Mouse (Mus musculus): ENCODE data around the gene Foxn4.

Gene Foxn4

DNA sequence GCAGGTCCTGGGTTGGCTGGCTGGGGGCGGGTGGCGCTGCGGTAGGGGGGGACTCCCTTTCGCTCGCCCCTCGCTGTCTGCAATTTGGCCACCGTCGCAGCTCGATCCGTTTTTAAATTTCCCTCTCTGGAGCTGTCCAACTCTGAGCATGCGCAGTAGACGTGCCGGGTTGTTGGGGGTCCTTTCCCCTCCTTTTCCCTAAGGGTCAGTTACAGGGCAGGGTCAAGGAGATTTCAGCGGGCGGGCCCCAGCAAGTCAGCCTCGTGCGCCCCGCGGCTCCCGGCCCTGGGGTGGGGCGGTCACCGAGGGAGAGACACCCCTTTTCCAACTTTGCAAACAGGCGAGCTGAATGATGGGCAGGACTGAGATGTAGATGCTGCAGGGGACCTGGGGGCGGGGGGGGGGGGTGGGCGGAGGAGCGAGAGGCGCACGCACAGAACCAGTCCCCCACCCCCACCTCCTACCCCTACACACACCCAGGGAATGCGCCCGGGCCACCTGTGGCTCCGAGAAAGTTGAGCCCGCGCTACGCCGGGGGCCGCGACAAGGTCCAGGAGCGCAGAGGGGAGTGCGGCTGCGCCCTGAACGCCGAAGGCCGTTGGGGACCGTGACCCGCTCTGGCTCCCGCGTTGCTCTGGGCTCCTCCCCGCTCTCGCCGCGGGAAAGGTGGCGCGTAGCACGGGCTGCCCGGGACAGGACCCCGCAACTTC is at the start of gene Foxn4:
Gene Foxn4 (minus strand): TSS at position 115 of the 710 bp plus-strand sequence.
- no peak for DNase-seq (ENCODE audit: extremely low read depth, low read depth)

DNA sequence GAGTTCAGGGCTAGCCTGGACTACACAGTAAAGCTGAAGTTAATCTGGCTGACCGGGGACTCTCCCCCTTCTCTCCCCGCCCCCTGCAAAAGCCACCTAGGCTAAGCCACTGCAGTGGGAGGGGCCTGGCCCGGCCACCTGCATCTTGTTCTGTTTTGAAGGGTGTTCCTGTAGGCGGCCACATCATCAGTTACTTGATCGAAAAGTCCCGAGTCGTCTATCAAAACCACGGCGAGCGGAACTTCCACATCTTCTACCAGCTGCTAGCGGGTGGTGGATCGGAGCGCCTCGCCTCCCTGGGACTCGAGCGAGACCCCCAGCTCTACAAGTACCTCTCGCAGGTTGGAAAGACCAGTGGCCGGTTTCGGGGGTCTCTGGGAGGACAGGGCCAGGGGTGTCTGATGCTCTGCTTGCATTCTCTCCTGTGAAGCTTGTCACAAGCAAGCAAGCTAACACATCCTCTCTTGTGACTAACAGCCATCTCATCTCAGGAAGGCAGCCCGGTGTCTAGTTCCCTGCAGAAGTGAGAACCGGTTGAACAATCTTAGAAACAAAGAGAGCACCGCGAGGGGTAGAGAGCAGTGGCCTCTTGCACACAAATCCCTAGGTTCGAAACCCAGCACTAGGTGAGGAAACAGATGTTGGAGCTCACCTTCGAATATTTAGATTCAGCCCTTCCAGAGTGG is 49.6 kb upstream of the Foxn4 start:
- no peak for DNase-seq (ENCODE audit: extremely low read depth, low read depth)

DNA sequence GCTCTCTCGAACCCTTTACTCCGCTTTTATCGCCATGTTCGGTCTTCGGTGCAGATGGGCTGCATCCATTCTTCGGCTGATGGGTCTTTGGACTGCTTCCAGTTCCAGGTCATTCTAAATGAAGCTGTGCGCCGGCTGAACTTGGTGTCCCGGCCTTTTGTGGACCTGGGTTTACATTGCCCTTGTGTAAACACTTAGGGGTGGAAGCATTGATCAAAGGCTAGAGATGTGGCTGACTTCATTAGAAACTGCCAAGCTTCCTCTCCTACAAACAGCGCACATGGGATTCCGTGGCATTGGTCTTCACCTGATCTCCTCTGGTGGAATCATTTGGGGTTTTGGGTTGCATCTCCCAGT is 36.1 kb upstream of the Foxn4 start:
- DNase-seq (ENCODE audit: extremely low read depth, low read depth): no peak

DNA sequence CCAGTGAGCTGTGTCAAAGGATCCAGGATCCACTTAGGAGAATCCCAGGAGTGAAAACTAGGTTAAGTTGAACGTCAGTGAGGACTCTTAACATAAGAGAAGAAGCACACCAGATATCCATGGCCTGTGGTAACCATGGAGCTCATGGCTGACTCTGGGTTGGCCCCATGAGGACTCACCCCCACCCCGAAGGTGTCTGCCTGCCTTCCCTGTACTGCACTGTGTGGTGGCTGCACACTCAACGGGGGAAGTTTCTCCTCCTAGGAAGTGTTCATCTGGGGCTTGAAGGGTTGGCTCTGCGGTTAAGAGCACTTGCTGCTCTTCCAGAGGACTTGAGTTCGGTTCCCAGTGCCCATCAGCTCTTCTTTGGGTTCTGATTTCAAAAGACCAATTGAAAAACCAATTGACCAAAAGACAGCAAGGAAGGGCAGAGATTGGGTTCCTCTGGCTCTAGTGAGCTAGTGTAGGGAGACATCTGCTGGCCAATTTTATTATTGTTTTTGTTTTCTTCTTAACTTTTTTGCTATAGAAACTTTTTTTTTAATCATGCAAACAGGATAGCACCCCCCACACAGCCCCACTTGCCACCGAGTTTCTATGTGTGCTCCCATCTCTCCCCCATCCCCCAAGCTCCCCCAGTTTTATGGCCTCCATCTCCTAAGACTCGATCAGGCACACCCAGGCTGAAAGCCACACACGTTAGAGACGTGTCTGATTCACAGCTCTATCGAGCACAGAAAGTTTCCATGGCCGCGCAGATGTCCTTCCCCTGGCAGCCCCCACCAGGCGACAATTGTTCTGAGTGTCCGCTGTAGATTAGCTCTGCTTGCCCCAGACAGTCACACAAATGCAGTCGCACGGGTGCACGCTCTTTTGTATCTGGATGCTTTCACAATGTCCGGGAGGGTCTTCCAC is 35.4 kb upstream of the Foxn4 start:
- peak; percentile 38 for DNase-seq (ENCODE audit: extremely low read depth, low read depth)

DNA sequence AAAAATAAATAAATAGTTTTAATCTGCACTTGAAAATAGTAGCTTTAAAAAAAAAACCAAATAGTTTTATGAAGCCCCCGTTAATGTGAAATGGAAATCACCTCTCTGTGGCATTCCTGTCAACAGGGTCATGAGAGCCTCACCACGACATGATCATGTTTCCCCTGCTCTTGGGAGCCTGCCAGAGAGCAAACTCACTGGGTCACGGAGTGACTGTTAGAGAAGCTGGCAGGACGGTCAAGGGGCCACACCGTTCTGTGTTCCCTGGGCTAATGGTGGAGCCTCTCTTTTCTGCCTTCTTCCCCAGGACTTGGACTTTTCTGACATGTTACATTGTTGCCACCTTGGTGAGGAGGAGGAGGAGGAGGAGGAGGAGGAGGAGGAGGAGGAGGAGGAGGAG is 32.9 kb upstream of the Foxn4 start:
- no peak for DNase-seq (ENCODE audit: extremely low read depth, low read depth)

DNA sequence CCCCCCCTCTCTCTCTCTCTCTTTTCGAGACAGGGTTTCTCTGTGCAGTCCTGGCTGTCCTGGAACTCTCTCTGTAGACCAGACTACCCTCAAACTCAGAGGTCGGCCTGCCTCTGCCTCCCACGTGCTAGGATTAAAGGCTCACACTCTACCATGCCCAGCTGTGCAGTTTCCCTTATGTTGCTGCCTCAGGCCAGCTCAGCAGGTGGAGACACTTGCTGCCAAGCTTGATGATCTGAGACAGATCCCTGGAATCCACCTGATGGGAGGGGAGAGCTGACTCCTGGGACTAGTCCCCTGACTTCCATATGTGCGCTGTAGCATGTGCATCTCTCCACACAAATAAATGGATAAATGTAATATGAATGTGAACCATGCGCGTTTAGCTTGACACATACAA is 29.6 kb upstream of the Foxn4 start:
- no peak for DNase-seq (ENCODE audit: extremely low read depth, low read depth)

DNA sequence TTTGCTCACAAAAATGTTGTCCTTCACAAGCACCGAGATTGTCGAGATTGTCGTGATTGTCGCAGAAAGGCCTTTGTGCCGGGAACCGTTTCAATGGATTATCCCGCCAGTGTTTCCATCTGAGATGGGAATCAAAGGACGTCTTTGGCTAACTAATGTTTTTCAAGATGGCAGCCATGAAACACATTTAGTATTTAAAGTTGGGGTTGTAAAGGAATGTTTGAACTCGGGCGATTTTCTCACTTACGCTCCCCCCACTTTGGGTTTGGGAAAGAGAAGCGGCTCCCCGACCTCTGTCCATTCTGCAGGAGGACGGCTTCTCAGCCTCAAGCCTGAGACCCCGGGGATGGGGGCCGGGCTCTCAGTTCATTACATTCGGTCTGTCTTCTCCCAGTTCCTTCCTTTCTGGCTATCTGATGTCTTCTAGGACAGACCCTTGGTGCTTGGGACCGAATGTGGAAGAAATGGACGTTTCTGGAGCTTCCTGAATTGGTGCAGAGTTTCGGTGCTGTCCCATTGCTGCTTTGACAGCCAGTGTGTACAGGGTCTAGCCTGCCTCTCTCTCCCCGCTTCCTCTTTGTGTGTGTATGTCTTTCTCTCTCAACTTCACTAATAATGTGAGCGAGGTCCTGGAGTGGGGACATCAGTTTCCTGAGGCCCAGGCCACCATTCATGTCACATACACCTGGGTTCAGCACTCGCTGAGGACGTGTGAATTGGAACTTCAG is 26.4 kb upstream of the Foxn4 start:
- no peak for DNase-seq (ENCODE audit: extremely low read depth, low read depth)

DNA sequence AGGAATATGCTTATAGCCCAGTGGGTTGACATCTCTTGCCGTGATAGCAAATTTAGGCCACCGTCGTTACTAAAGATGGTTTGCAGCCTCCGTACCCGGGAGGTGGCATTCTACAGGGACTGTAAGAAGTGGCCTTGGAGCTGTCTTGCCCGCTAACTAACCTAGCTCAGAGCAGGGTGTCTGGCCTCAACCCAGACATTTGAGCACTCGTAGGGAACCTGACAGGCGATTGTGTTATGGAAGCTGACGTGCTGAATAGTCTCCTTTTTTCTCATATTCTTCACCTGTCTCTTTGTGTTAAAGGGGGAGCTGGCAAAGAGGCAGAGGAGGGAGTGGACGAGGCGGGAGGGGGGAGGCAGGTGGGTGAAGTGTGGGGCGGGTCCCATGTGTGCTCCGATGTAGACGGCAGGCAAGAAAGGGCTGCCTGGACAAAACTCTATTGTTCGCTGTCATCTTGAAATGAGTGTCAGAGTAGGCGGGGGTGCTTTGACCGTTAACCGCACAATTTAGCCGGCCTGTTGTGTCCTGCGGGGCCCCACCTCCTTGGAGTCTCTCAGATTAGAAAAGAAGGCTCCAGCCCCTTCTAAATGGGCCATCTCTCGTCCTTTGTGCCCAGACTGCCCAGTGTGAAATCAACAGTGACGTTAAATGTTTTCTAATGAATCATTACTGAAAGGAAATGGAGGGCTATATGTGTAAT is 25.7 kb upstream of the Foxn4 start:
- no peak for DNase-seq (ENCODE audit: extremely low read depth, low read depth)

DNA sequence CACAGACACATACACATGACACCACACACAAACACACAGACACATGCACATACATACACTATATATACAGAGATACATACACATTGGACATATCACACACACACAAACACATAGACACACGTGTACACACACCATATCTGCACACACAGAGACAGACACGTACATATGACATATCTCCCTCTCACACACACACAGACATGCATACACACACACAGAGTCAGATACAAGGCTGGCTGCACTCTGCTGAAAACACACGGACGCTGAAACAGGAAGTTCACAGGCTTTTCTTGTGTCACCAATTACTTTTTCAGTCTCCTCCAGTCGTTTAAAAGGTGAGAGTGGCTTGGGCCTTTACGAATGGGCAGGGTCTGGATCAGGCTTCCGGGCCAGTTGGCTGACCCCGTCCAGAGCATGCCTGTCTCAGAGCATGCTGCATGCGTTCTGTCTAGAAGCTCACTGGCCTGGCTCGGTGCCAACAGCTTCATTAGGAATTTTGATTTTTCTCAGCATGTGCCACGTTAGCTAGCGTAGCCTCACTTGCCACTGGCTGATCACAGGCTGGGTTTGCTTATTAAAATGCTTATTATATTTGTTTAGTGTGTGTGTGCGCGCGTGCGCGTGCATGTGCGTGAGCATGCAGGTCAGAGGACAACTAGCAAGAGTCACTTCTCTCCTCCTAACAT is 24.7 kb upstream of the Foxn4 start:
- no peak for DNase-seq (ENCODE audit: extremely low read depth, low read depth)

DNA sequence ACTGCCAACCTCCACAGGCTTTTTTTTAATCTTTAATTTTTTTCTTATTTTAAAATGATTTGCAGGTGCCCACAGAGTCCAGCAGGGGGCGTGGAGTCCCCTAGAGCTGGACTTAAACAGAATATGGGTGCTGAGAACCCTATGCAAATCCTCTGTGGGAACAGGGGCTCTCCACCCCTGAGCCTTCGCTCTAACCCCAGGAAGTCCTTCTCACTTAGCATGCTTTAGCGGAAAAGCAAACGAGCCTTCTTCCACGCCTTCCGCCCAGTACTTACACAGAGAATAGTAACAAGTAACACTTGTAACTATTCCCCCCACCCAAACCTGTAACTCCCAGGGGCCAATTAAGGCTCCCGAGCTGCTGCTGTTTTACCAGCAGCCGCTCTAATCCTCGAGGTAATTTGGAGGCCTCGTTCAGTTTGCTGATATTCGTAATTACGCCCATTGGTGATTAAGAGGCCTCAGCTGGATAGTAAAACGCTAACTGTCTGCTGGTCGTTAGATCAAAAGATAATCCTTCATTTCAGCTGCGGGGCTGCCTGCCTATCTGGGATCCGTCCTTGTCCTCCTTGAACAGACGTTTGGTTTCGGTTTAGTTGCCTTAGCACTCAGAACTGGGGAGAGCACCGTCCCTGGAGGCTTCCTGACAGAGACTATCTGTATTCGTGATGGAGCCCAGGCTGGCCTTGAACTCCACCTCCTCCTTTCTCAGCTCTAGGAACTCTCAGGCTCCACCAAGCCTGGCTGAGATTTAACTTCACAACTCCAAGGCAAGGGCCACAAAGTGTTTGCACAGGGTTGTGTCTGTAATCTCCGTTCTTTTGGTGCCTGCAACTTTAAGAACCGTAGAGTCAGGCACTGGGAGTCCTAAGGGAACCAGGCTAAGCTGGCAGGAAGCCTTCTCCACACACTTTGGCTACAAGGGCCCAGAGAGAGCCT is 23.4 kb upstream of the Foxn4 start:
- peak; percentile 56 for DNase-seq (ENCODE audit: extremely low read depth, low read depth)

DNA sequence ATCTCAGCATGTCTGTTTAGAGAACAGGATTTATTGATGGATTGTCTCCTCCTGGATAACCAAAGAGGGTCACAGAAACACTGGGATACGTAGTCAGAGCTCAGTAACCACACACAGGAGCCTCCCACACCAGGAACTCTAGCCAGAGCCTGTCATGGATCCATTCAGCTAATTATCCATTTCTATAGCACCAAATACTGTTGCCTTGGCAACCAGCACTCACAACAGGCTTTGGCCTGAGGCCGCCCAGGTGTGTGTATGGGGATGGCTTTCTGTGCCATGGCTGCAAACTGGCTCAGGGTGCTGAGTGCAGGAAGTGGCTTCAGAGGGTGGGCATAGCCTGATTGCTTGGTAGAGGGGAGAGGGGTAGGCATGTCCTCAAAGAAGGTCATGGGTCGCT is 16.4 kb upstream of the Foxn4 start:
- no peak for DNase-seq (ENCODE audit: extremely low read depth, low read depth)

DNA sequence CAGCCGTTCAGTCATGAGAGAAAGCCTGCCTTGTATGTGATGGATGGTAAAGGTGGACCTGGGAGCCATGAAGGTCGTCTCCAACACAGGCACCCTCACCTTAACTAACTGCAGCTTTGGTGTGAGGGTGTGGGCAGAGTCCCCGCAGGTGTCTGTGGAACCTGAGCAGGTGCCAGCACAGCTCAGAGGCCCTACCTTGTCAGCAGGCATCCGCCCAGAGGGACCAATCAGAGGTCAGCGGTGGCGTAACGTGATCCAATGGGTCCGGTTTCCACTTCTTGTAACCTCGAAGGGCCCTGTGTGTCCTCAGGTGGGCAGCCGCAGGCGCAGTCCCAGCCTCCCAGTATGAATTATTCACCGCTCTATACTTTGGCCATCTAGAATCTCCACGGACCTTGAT is 15.3 kb upstream of the Foxn4 start, which contains the start of gene Myo1h:
Gene Myo1h (plus strand): TSS at position 293 of the 400 bp plus-strand sequence.
- DNase-seq (ENCODE audit: extremely low read depth, low read depth): no peak

DNA sequence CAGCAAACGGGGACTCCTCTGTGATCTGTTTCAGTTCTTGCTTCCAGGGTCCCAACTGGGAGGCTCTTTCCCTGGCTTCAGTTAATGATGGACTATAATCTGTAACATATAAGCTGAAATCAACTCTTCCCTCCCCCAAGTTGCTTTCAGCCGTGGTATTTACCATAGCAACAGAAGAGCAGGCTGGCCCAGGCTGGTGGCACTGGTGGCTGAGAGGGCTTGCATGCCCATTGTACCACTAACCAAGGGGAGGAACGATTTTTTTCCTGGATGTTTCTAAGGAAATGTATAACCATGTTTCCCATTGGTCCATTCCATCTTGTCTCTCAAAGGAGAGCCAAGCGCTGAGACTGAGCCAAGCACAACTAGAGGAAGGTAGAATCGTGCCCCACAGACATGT is 14.8 kb upstream of the Foxn4 start:
- DNase-seq (ENCODE audit: extremely low read depth, low read depth): no peak

DNA sequence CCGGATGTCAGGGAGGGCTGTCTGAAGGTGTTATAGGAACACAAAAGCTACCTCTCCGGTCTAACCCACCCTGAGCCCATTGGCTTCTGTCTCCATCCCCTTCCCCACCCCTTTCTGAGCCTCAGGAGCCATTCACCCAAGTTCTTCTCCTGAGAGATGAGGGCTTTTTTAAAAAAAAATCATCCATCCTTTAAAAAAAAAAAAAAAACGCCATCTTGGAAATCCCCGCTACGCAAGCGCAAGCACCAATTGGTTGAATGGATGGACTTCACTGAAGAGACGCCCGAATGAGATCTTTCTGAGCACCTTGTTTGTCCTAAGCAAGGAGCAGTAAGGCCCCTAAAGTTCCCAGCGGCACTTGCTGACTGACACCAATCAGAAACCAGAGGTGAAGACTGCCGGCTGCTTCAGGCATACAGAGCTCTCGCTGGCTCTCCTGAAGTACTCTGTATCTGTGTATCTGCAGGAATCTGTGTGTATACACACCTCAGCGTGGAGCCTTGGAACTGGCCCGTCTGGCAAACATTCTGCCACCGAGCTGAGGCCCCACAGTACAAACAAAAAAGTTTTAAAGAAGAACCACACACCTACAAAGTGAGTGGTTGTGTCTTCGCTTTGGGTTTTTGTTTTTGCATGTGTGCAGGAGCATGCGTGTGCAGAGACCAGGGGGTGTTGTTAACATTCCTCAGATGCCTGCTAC is 13.4 kb upstream of the Foxn4 start:
- no peak for DNase-seq (ENCODE audit: extremely low read depth, low read depth)

DNA sequence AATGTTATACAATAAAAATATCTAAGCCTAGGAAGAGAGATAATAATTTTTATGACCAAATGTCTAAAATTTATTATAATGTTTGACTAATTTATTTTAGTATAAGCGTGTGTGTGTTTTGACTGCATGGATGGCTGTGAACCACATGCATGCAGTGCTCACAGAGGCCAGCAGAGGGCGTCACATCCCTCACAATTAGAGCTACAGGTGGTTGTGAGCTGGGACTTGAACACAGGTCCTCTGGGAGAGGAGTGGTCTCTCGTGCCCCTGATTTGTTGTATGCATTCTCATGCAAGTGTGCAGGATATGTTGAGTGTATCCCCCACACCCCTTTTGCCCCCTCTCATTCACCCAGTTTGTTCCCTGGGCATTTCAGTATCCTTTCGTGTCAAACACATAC is 12.5 kb upstream of the Foxn4 start:
- no peak for DNase-seq (ENCODE audit: extremely low read depth, low read depth)

DNA sequence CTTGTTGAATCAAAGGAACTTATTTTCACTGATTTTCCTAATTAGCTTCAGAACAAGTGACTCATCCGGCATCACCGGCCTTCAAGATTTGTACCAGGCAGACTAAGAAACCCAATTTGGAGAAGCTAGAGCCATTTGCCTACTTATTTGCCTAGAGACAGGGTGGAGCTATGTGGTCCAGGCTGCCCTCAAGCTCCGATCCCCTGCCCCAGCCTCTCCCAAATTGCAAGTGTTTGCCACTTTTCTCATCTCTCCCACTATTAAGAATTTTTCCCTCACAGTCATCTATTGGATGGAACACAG is 11.7 kb upstream of the Foxn4 start:
- DNase-seq (ENCODE audit: extremely low read depth, low read depth): no peak

DNA sequence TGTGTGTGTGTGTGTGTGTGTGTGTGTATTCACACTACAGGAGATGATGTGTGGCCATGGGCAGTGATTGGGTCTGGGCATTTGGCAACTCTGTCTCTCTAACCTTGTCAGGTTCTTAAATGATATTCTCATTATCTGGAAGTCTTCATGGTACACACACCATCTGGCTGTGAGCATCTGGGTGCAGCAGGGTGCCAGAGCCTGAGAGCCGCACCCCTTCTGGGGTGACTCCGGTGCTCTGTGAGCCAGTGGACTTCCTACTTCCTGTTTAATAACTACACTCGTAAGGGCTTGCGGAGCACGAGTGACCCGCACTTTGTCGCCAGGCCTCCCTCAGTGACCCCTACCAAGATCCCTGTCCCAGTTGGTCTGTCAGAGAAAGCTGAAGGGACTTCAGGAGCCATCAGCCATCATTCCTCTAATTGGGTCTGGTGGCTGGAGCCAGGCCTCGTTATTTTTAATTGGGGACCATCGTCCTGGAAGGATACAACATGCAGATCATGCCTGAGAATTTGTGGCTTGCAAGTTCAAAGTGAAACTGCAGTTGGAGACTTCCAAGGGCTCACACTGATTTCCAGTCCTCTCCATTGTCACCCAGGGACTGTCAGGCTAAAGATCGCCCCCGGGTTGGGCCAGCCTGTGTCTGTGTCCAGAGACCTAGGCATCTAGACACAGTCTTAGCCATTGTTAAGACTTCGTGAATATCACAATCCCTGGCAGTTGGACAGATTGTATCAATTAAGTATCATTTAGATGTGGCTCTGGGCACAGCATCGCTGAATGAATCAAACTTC is 11.2 kb upstream of the Foxn4 start:
- DNase-seq (ENCODE audit: extremely low read depth, low read depth): no peak

DNA sequence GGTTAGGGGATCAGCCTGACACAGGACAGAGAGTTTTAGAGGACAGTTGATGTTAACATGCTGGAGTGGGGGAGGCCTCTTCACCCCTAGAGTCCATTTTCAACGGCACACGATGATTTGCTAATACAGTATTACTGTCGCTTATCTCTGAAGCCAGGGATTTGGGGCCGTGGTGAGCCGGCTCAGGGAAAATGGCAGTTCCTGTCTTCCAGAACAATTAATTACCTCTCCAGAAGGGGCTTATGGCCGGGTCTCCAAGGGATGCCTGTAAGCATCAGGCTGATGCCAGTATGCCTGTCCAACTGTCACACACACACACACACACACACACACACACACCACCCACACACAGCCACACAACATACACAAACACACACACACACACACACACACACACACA is 8.7 kb upstream of the Foxn4 start:
- DNase-seq (ENCODE audit: extremely low read depth, low read depth): no peak
